ENCODE assay signal across 9 mouse cellular contexts in genomic region chr4:151977748-151978147, GRCm38 (mm10). TPM values are rescaled to one million over a fixed set of nuclear protein-coding genes. Genes with fewer than 3 reads are reported as not detected.
DNase-seq lines count a peak whose midpoint lies in the region; ATAC-seq and TF ChIP-seq lines count a peak whose summit lies in the region.
"Had no signal": no experiment of that assay in that cellular context is flagged by ENCODE, and none has a peak within 500 bp of the region (broad histone marks: within the 10 kb centered on the region; RNA-seq: fewer than 3 reads in every experiment).

No protein-coding gene starts in this region.

- peak; percentile 62; the same call in 1 of the 2 replicates for ATAC-seq in G1E (ENCODE audit: extremely low read depth, insufficient number of reproducible peaks, low FRiP score, poor library complexity, severe bottlenecking)
- peak; percentile 56 for ATAC-seq in erythroblast, adult 5-6 weeks (replicated peaks; ENCODE audit: low FRiP score, poor library complexity, severe bottlenecking)

- peaks cover 98% of the 10 kb centered on the region for H3K36me3 ChIP-seq in G1E (replicated peaks)

- no peaks in the 10 kb centered on the region; the same call in 1 of the 2 replicates for H3K9me3 ChIP-seq in G1E (replicated peaks)
- H3K9me3 ChIP-seq: lung, embryonic 15.5 days had no signal

- no peak overlapping the region for H3K4me3 ChIP-seq in G1E (ENCODE audit: low read depth, low read length)
- H3K4me3 ChIP-seq: lung, embryonic 15.5 days had no signal

- DNase-seq in G1E (ENCODE audit: low spot score): peak; percentile 50
- DNase-seq in brain, embryonic 14.5 days (ENCODE audit: low read depth): peak; percentile 81
- DNase-seq in heart, postnatal 36 days: peak; percentile 88 to 93
- peak; percentile 89 to 90 for DNase-seq in layer of hippocampus, postnatal 14 days (ENCODE audit: low spot score in 2 of 2)
- peak; percentile 74 to 89 for DNase-seq in lung, postnatal 4 days
- peak; percentile 78 for DNase-seq in retina, postnatal 7 days (ENCODE audit: low read depth, low spot score)
- DNase-seq in urinary bladder, postnatal 14 days (ENCODE audit: low spot score): peak; percentile 83

- H3K4me1 ChIP-seq in G1E (ENCODE audit: insufficient read depth, low read depth, low read length): peaks cover 19% of the 10 kb centered on the region
- H3K4me1 ChIP-seq: lung, embryonic 15.5 days had no signal

- no peaks in the 10 kb centered on the region for H3K27me3 ChIP-seq in G1E (ENCODE audit: insufficient read depth, low read length)
- H3K27me3 ChIP-seq: lung, embryonic 15.5 days had no signal

- TF ChIP-seq POLR2A in brain, embryonic 14.5 days (IDR thresholded peaks at IDR 0.05; ENCODE audit: borderline replicate concordance, extremely low read depth, insufficient read depth, insufficient read length, poor library complexity, severe bottlenecking): no peak

- peak; percentile 95 for TF ChIP-seq CTCF in G1E (IDR thresholded peaks at IDR 0.05; ENCODE audit: low read depth, low read length)
- peak; percentile 95 for TF ChIP-seq CTCF in brain, embryonic 14.5 days (IDR thresholded peaks at IDR 0.05; ENCODE audit: borderline replicate concordance, extremely low read depth, insufficient read depth, insufficient read length)

- intact Hi-C loops in heart, postnatal 36 days (cut with DNase I): no loop called here

RNA-seq across cellular contexts. Expression of gene Thap3, which starts 11.0 kb away (rescaled TPM):
- total RNA-seq in G1E (2014; fragmentation: Nextera tagmentation): 2.0 and 3.0 TPM in 2 replicates
- 0.82 and 1.6 TPM in 2 replicates for total RNA-seq in G1E (2017)
- polyA plus RNA-seq in G1E (2012): 4.2 and 5.5 TPM in 2 replicates
- polyA plus RNA-seq in brain, embryonic 14.5 days (2012; rRNA removed): 37.9 and 43.4 TPM in 2 replicates
- 0.58 and 2.1 TPM in 2 replicates for total RNA-seq in erythroblast, adult 5-6 weeks (2015; ENCODE audit: low replicate concordance)
- total RNA-seq in erythroblast, adult 5-6 weeks (2017; ENCODE audit: low replicate concordance): 0.84 TPM in 1 of 2 replicates, not detected in the other
- total RNA-seq in heart, postnatal 36 days (2021): 10 to 100 TPM; 12.8 to 12.9 TPM
- total RNA-seq in layer of hippocampus, postnatal 14 days (2021): 10 to 100 TPM; 18.9 to 22.0 TPM

RNA-seq across cellular contexts. Expression of gene Phf13, which starts 18.3 kb away (rescaled TPM):
- total RNA-seq in G1E (2014; fragmentation: Nextera tagmentation) (2.9 and 3.7 TPM in 2 replicates), G1E (2017) (2.0 and 2.3 TPM in 2 replicates)
- polyA plus RNA-seq in G1E (2012): 5.4 and 6.6 TPM in 2 replicates
- 18.4 and 19.6 TPM in 2 replicates for polyA plus RNA-seq in brain, embryonic 14.5 days (2012; rRNA removed)
- total RNA-seq in erythroblast, adult 5-6 weeks (2015; ENCODE audit: low replicate concordance): 0.42 and 1.9 TPM in 2 replicates
- total RNA-seq in erythroblast, adult 5-6 weeks (2017; ENCODE audit: low replicate concordance): 0.85 and 0.98 TPM in 2 replicates
- 1 to 10 TPM; 6.4 to 7.0 TPM for total RNA-seq in heart, postnatal 36 days (2021)
- total RNA-seq in layer of hippocampus, postnatal 14 days (2021): 10 to 100 TPM; 11.8 to 13.3 TPM

RNA-seq across cellular contexts. Expression of gene Klhl21, which starts 30.9 kb away (rescaled TPM):
- total RNA-seq in G1E (2014; fragmentation: Nextera tagmentation): 2.4 and 4.1 TPM in 2 replicates
- 3.8 and 4.4 TPM in 2 replicates for total RNA-seq in G1E (2017)
- 12.2 and 13.5 TPM in 2 replicates for polyA plus RNA-seq in G1E (2012)
- 3.7 and 5.0 TPM in 2 replicates for polyA plus RNA-seq in brain, embryonic 14.5 days (2012; rRNA removed)
- 0.77 and 2.3 TPM in 2 replicates for total RNA-seq in erythroblast, adult 5-6 weeks (2015; ENCODE audit: low replicate concordance)
- total RNA-seq in erythroblast, adult 5-6 weeks (2017; ENCODE audit: low replicate concordance): 2.7 and 4.2 TPM in 2 replicates
- total RNA-seq in heart, postnatal 36 days (2021): 10 to 100 TPM; 86.2 to 91.5 TPM
- 10 to 100 TPM; 16.4 to 18.6 TPM for total RNA-seq in layer of hippocampus, postnatal 14 days (2021)

RNA-seq across cellular contexts. Expression of gene Dnajc11, which starts 44.3 kb away (rescaled TPM):
- total RNA-seq in G1E (2014; fragmentation: Nextera tagmentation): 40.5 and 51.1 TPM in 2 replicates
- 69.6 and 97.1 TPM in 2 replicates for total RNA-seq in G1E (2017)
- 43.7 and 67.2 TPM in 2 replicates for polyA plus RNA-seq in G1E (2012)
- polyA plus RNA-seq in brain, embryonic 14.5 days (2012; rRNA removed): 84.0 and 84.3 TPM in 2 replicates
- total RNA-seq in erythroblast, adult 5-6 weeks (2015; ENCODE audit: low replicate concordance): 17.1 and 26.3 TPM in 2 replicates
- 39.4 and 50.2 TPM in 2 replicates for total RNA-seq in erythroblast, adult 5-6 weeks (2017; ENCODE audit: low replicate concordance)
- total RNA-seq in heart, postnatal 36 days (2021): 10 to 100 TPM; 72.7 to 88.8 TPM
- 10 to 100 TPM; 66.9 to 70.5 TPM for total RNA-seq in layer of hippocampus, postnatal 14 days (2021)

RNA-seq across cellular contexts. Expression of gene Zbtb48, which starts 49.7 kb away (rescaled TPM):
- 13.9 and 24.5 TPM in 2 replicates for total RNA-seq in G1E (2014; fragmentation: Nextera tagmentation)
- 9.3 and 9.8 TPM in 2 replicates for total RNA-seq in G1E (2017)
- 12.4 and 13.4 TPM in 2 replicates for polyA plus RNA-seq in G1E (2012)
- polyA plus RNA-seq in brain, embryonic 14.5 days (2012; rRNA removed): 26.8 and 33.6 TPM in 2 replicates
- total RNA-seq in erythroblast, adult 5-6 weeks (2015; ENCODE audit: low replicate concordance): 2.7 and 2.9 TPM in 2 replicates
- 2.9 and 4.2 TPM in 2 replicates for total RNA-seq in erythroblast, adult 5-6 weeks (2017; ENCODE audit: low replicate concordance)
- total RNA-seq in heart, postnatal 36 days (2021): 1 to 10 TPM; 3.5 to 4.4 TPM
- total RNA-seq in layer of hippocampus, postnatal 14 days (2021): 10 to 100 TPM; 12.2 to 14.4 TPM

Comparison
In these comparisons a context has a peak if more than half of its experiments do, and no peak if none do; other contexts are left out.
1. RNA of gene Klhl21, which starts 30.9 kb away (total RNA-seq): 86.2 to 91.5 TPM in heart, postnatal 36 days; 16.4 to 18.6 TPM in layer of hippocampus, postnatal 14 days, 2.4 to 4.4 TPM in G1E and 0.77 to 4.2 TPM in erythroblast, adult 5-6 weeks; every median in the first group is over 4 times any median in the second.
2. Peak in every context shown above with its lines, with median percentiles within 50 percentile points of each other: DNase-seq.